Mouse (Mus musculus) spleen, adult 18-20 months (tissue): ENCODE measurements around the gene Kalrn.

Source experiments
- DNase-seq, 2 experiments: peaks; one replicate each; pipeline ENCODE4 v3.0.0; 2022; ENCODE audit warnings: mixed read lengths in 2 of 2

Kalrn gene

GRCm38 (mm10) chr16:34254002-34254645 lies 319.2 kb downstream of the Kalrn start:
- DNase-seq: no peak

GRCm38 (mm10) chr16:34252670-34253069 lies 320.7 kb downstream of the Kalrn start:
- no peak for DNase-seq

- DNase-seq: no peak
Measured at GRCm38 (mm10) chr16:34248256-34248655, 325.1 kb downstream of the Kalrn start.

- no peak for DNase-seq
Measured at GRCm38 (mm10) chr16:34241936-34242729, 331.2 kb downstream of the Kalrn start.

GRCm38 (mm10) chr16:34239618-34240017 lies 333.7 kb downstream of the Kalrn start:
- DNase-seq: no peak

GRCm38 (mm10) chr16:34236898-34237611 lies 336.3 kb downstream of the Kalrn start:
- no peak for DNase-seq

- DNase-seq: no peak
Measured at GRCm38 (mm10) chr16:34235086-34235485, 338.2 kb downstream of the Kalrn start.

- no peak for DNase-seq
Measured at GRCm38 (mm10) chr16:34231952-34232351, 341.4 kb downstream of the Kalrn start.

GRCm38 (mm10) chr16:34231146-34231545 lies 342.2 kb downstream of the Kalrn start:
- DNase-seq: no peak

GRCm38 (mm10) chr16:34229350-34229749 lies 344.0 kb downstream of the Kalrn start:
- no peak for DNase-seq

- DNase-seq: no peak
Measured at GRCm38 (mm10) chr16:34228661-34229060, 344.7 kb downstream of the Kalrn start.

GRCm38 (mm10) chr16:34212160-34212559 lies 361.2 kb downstream of the Kalrn start:
- no peak for DNase-seq

GRCm38 (mm10) chr16:34211243-34211642 lies 362.1 kb downstream of the Kalrn start:
- no peak for DNase-seq

GRCm38 (mm10) chr16:34208748-34209147 lies 364.6 kb downstream of the Kalrn start:
- DNase-seq: no peak

- DNase-seq: no peak
Measured at GRCm38 (mm10) chr16:34207972-34208371, 365.4 kb downstream of the Kalrn start.

GRCm38 (mm10) chr16:34204527-34205139 lies 368.7 kb downstream of the Kalrn start:
- DNase-seq: no peak

GRCm38 (mm10) chr16:34199543-34199942 lies 373.8 kb downstream of the Kalrn start:
- no peak for DNase-seq

- DNase-seq: peak in 1 of 2 experiments; percentile 9
Measured at GRCm38 (mm10) chr16:34192959-34193842, 380.1 kb downstream of the Kalrn start.

GRCm38 (mm10) chr16:34184721-34185120 lies 388.6 kb downstream of the Kalrn start:
- no peak for DNase-seq

- DNase-seq: no peak
Measured at GRCm38 (mm10) chr16:34183186-34183585, 390.1 kb downstream of the Kalrn start.

- no peak for DNase-seq
Measured at GRCm38 (mm10) chr16:34175625-34176024, 397.7 kb downstream of the Kalrn start.

GRCm38 (mm10) chr16:34172572-34173181 lies 400.7 kb downstream of the Kalrn start:
- no peak for DNase-seq
